Mouse (Mus musculus) brain, embryonic 18.5 days (tissue): ENCODE results near the gene Birc5.

Experiments used
- DNase-seq: peaks from one replicate; pipeline ENCODE4 v3.0.0-alpha.2; 2012; ENCODE audit warnings: low read depth, low spot score

Birc5 gene

DNA sequence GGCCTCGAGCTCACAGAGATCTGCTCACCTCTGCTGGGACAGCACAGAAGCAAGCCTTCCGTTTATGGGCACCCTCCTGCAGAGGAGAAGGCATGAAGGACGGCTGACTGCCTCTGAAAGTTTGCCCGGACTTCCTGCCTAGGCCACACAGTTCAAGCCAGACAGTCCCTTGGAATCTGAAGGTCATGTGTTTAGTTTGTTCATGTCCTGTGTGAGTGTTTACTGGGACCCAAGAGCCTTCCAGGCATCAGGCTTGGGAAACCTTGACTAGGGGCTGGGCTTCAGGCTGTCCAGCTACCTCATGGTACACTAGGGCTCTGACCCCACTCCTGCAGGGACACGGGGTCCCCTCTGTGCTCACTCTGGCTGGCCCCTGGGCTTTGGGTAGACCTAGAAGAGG is 36.9 kb downstream of the Birc5 start:
- no peak for DNase-seq

DNA sequence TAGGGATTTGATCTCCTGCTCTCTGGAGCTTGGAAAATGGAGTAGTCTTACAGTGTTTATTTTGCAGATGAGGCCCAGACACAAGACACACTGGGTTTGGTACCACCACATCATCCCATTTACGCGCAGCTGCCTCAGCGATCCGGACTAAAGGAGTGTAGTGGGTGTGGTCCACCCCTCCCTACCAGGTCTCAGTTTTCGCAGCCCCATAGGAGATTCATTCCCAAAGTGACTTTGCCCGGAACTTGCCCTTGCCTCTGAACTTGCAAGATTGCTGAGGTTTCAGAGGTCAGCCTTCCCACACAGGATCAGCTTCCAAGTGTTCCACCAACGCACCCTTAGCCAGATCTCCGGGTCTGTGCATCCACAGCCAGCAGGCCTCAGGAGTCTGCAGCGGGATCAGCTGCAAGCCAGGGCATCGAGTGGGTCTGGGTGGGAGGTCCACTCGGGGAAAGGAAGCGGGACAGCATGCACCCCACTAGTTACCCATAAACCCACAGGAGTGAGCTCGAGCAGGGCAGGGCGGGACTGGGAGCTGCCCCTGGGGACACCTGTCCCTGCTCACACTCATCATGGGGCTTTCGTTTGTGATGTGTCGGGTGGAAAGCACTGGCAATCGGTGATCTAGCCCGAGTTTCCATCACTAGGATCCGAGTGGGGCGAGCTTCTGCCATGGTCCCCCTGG is 39.3 kb downstream of the Birc5 start:
- no peak for DNase-seq

DNA sequence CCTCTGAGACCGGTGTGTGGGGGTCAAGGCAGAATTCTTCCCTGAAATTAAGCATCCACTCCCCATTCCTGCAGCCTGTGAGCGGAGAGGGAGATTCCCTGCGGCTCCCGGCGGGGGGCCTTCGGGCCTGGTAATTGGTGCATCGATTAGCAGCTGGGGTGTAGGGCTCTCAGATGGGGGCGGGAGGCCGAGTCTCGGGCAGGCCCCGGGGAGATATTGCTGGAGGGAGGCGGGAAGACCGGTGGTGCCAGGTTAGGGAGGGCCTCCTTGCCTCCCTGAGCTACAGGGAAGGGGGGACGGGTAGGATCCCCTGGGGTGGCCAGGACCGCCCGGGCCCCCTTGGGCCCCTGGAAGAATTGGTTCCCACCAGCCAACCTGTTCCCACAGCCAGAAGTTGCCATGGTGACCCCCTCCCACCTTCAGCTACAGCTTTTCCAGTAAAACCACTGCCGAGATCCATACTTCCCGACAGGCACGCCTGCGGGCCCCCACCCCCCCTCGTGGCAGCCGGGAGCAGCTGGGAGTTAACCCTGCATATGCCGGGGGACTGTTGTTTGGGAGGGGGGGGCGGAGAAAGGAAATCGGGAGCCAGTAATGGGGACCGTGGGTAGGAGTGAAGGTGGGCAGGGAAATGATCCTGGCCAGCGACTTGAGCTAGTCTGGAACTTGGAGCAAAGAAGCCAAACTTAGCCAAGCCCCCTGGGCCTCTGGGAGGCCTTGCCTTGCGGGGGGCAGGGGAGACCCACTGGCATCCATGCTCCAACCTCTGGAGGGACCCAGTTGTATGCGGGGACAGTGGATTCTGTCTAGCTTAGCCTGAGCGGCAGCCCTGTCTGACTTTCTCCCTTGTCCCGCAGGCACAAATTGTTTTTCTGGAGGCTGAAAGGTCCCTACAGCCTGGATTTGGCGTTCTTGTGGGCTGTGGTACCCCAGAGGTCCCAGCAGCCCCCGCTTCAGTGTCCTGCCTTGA is 40.1 kb downstream of the Birc5 start:
- DNase-seq = no peak

DNA sequence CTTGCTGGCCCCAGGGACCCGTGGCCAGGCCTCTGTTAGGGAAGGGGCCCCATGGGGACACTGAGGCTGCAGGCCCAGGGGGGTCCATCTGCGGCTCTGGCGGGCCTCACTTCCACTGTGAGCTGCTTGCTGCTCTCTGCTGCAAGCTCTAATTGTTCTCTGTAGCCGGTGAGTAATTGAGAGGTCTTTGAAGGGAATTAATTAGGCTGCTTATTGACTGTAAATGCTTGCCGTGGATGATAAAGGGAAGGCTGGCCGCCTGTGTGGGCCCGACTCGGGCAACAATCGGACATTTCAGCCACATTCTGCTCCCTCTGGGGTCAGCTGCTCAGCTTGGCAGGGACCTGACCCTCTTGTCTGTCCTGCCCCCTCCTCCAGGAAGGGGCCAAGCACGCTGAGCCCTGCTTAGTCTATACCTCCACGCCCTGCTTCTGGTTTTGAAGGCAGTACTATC is 40.9 kb downstream of the Birc5 start:
- DNase-seq = no peak

DNA sequence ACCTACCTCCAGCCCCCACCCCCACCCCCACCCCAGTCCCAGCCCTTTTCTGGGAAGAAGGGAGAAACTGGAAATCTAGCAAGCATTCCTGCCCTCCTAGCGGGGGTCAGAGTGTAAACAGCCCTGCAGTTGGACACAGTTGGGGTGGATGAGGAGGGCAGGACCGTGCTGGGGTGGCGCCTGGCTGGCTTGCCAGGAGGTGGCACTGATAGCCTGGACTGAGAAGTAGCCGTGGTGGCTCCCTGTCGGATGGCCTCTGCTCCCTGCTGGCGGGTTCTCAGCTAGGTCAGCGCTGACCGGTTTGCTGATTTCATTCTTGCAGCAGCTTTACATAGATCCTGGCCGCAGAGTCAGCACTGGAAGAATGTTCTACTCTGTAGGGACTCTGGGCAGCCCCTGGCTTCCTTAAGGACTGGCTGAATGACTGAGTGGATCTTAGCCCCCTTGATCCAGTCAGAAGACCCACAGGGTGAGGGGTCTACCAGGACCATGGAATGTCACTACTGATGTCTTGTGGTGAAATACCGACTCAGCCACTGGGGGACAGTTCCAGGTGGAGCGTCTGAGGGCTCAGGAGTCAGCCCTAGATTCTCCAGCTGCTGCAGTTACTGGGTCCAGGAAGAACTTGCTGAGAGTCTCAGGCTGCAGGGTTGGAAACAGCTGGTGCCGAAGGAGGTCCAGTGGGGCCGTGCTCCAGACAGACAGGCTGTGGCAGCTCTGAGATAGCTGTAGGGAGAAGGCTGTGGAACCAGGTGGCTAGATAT is 41.6 kb downstream of the Birc5 start:
- no peak for DNase-seq

DNA sequence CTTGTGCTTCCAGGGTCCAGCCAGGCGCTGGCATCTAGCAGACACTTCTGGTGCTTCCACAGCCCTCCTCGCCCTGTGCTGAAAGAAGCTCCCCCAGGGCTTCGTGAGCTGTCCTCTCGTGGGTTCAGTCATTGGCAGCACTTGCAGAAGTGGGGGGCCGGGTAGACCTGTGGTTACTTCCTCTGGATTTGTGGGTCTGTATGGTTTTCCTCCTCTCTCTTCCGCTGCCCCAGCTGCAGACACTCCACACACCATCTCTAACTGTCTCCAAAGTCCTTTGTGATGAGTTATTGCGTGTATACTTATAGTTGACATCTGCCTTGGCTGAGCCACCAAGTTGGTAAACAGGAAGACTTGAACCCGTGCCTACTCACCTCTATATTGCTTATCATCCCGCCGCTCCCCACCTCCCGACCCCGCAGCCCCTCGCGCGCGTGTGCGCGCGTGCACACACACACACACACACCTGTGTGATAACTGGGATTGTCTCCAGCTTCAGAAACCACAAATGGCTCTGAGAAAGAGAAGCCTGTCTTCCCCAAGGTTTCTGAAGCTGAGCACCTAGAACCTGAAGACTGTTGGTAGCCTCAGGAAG is 42.6 kb downstream of the Birc5 start:
- no peak for DNase-seq

DNA sequence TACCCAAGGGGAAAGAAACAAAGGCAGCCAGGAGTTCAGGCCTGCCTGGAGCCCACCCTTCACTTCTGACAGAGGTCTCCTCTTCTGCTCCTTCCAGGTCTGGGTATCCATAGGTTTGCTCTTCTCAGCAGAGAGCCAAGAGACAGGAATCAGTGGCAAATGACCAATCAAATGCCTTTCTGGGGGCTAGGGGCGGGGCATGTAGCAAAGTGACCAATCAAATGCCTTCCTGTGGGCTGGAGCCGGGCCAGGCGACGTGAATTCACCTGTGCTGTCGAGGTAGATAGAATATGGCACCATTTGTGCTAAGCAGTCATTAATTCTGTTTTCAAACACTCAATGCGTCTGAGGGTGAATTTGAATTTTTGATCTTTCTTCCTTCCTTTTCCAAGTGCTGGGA is 43.1 kb downstream of the Birc5 start:
- no peak for DNase-seq

DNA sequence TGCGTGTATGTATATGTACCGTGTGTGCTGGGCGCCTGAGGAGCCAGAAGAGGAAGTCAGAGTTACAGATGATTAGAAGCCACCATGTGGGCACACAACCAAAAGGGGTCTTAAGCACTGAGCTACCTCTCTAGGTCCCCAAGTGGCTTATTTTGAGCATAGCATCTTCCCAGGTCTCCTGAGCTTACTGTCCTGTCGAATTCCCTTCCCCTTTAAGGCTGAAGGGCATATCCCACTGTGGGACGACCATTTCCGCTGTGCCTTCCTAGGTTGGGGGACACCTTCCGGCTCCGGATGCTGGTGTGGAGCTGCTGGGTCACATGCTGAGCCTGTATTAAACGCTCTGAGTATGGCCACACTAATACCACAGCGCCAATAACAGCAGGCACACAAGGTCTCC is 45.6 kb downstream of the Birc5 start:
- no peak for DNase-seq

DNA sequence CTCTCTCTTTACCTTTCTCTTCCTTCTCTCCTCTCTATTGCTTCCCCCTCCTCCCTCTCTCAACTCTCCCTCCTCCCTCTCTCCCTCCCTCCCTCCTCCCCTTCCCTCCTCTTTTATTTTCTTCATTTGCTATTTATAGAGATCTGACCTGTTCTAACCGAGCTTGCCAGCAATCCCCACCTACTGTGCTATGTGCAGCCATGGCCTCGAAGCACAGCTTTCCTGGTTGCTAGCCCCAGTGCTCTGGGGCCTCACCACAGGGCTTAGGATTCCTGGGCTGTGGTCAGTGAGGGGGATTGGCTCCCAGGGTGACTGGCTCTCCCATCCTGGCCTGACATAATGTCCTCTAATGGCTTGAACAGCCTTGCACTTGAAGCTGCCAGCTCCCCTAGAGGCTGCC is 47.5 kb downstream of the Birc5 start:
- DNase-seq = no peak

DNA sequence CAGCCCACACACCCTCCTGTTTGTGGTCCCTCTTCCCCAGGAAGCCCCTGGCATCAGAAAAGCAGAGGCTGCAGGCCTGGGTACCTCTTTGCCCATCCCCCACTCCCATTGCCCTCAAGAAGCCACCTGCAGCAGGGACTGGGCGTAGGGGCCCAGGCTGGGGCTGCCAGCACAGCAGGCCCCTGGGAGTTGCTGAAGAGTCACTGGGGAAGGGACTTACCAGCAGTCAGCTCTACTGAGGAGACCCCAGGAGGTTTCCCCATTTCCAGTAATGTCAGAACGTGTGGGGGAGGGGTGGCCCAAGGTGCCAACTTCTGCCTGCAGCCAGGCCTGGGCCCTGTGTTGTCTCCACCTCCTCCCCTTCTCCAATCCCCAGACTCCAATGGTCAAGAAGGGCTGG is 53.2 kb downstream of the Birc5 start:
- DNase-seq = no peak

DNA sequence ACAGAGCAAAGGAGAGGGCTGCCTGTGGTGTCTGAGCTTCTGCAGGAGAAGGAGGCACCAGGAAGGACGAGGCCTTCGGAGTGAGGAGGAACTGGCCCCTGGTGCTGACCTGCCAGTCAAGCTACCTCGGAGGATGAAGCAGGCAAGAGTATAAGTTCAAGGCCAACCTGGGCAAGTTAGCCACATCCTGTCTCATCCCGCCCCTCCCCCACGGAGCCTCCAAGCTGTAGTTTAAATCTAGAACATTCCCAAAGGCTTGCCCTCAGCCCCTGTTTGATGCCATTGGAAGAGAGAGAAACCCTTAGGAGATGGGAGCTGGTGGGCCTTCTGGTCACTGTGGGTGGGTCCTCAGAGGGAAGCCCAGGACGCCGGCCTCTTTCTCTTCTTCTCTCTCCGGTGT is 55.4 kb downstream of the Birc5 start:
- no peak for DNase-seq
